Mouse (Mus musculus) liver, embryonic 16.5 days (tissue): Measurements from ENCODE around the gene Myl7. TPM values are rescaled to one million over a fixed set of nuclear protein-coding genes. Genes with fewer than 3 reads are reported as not detected.

Source experiments
- polyA plus RNA-seq: library from polyadenylated mRNA; unstranded; fragments of >200 nt; fragmentation: Nextera tagmentation; extraction: Ambion mirVana; gene quantifications from 2 replicates; pipeline ENCODE4 v1.2.1, GENCODE M21; 2015

Myl7 gene
- polyA plus RNA-seq, 1 experiment from 2014 or later = 4.8 TPM

Other genes starting within 250 kb of the Myl7 start
- 85.2 and 88.3 TPM in 2 replicates for gene Mrps24, start 183.1 kb downstream of the Myl7 start, polyA plus RNA-seq
- gene Urgcp, start 136.4 kb downstream of the Myl7 start, polyA plus RNA-seq = 8.4 and 9.4 TPM in 2 replicates
- 43.5 and 43.9 TPM in 2 replicates for gene Dbnl, start 110.3 kb downstream of the Myl7 start, polyA plus RNA-seq
- 7.7 and 15.3 TPM in 2 replicates for gene Pgam2, start 95.0 kb downstream of the Myl7 start, polyA plus RNA-seq
- 1.9 and 2.0 TPM in 2 replicates for gene Polm, start 60.8 kb downstream of the Myl7 start, polyA plus RNA-seq
- gene Aebp1, start 36.8 kb downstream of the Myl7 start, polyA plus RNA-seq = 8.3 and 9.7 TPM in 2 replicates
- gene Pold2, start 20.5 kb downstream of the Myl7 start, polyA plus RNA-seq = 51.8 and 52.5 TPM in 2 replicates
- 0.48 and 0.57 TPM in 2 replicates for gene Gck, start 51.3 kb upstream of the Myl7 start, polyA plus RNA-seq
- gene Ykt6, start 56.9 kb upstream of the Myl7 start, polyA plus RNA-seq = 16.8 and 17.7 TPM in 2 replicates
- gene Camk2b, start 167.6 kb upstream of the Myl7 start, polyA plus RNA-seq = 1.1 and 1.4 TPM in 2 replicates